Mouse (Mus musculus): ENCODE data around the gene P2rx1.

- TF ChIP-seq EP300 (optimal IDR thresholded peaks at IDR 0.05) (no peak), CTCF (IDR thresholded peaks at IDR 0.05; ENCODE audit: low read depth) (no peak)
Measured at GRCm38 (mm10) chr11:73013981-73014380, 15.1 kb downstream of the P2rx1 start.

Measured in stomach, postnatal 0 days (tissue).